Mouse (Mus musculus): ENCODE measurements at regions not wholly inside any gene's neighbourhood (a gene's known extent, or its start where the extent isn't known, plus 50 kb on each side); places are given as distances from the start of the nearest gene placed in this dataset.
"Not testable (repeated sequence)": the region's sequence is repeated elsewhere in the genome, so short reads cannot be mapped to it uniquely, and the experiment has no call there.

- DNase-seq, result not testable (repeated sequence)
Observed at GRCm38 (mm10) chrX:103532620-103533199, 97.7 kb upstream of the Zcchc13 start.

- no peak for DNase-seq
Observed at GRCm38 (mm10) chrX:103533306-103533705, 97.1 kb upstream of the Zcchc13 start.

GRCm38 (mm10) chrX:103533831-103534230 lies 96.6 kb upstream of the Zcchc13 start:
- no peak for DNase-seq

GRCm38 (mm10) chrX:103546490-103547202 lies 83.7 kb upstream of the Zcchc13 start:
- no peak for DNase-seq

- no peak for DNase-seq
Observed at GRCm38 (mm10) chrX:103551304-103551703, 79.1 kb upstream of the Zcchc13 start.

- no peak for DNase-seq
Observed at GRCm38 (mm10) chrX:103553196-103553595, 77.2 kb upstream of the Zcchc13 start.

GRCm38 (mm10) chrX:103553605-103554004 lies 76.8 kb upstream of the Zcchc13 start:
- DNase-seq, result no peak

- not testable (repeated sequence) for DNase-seq
Observed at GRCm38 (mm10) chrX:103555041-103555986, 75.1 kb upstream of the Zcchc13 start.

- DNase-seq, result no peak
Observed at GRCm38 (mm10) chrX:103556046-103556445, 74.3 kb upstream of the Zcchc13 start.

- DNase-seq, result no peak
Observed at GRCm38 (mm10) chrX:103556681-103557490, 73.5 kb upstream of the Zcchc13 start.

GRCm38 (mm10) chrX:103557496-103557895 lies 72.9 kb upstream of the Zcchc13 start:
- DNase-seq, result no peak

GRCm38 (mm10) chrX:103563531-103564246 lies 66.7 kb upstream of the Zcchc13 start:
- peak; percentile 18 to 39 for DNase-seq

- no peak for DNase-seq
Observed at GRCm38 (mm10) chrX:103573344-103573743, 57.0 kb upstream of the Zcchc13 start.

- DNase-seq, result no peak
Observed at GRCm38 (mm10) chrX:103579484-103579883, 50.9 kb upstream of the Zcchc13 start.
